Mouse (Mus musculus) neutrophil, adult 59 days (primary cell): ENCODE measurements around the gene Zpbp. TPM values are rescaled to one million over a fixed set of nuclear protein-coding genes. Genes with fewer than 3 reads are reported as not detected.

Experiments
- total RNA-seq, 2 experiments: library from RNA; stranded (reverse); gene quantifications; 1 replicate in 1 of 2; 2 replicates in 1 of 2; pipeline ENCODE4 v1.2.4; 2023

Gene Zpbp
- under 1 TPM; 0.11 to 0.44 TPM for total RNA-seq

GRCm38 (mm10) chr11:11461635-11462560 is at the start of gene Zpbp, which contains the start of gene Spata48:
Gene Zpbp (minus strand): TSS chr11:11462408.
Gene Spata48 (plus strand): TSS chr11:11462094.

Other genes with a start within 250 kb of the Zpbp start
- gene Spata48, start 314 bp downstream of the Zpbp start, total RNA-seq = 1 to 10 TPM; 1.1 to 1.3 TPM
- gene 4930512M02Rik, start 165.4 kb upstream of the Zpbp start, total RNA-seq = not detected
- 100 to 1,000 TPM; 224 to 236 TPM for gene Ikzf1, start 222.6 kb upstream of the Zpbp start, total RNA-seq